Mouse (Mus musculus): ENCODE results near the gene Btbd19.
A peak's percentile ranks its signal among the peaks of the same experiment; 100 is the strongest.

Gene Btbd19

GRCm38 (mm10) chr4:117125348-117125909 is at the start of gene Btbd19:
Gene Btbd19, minus strand, starts transcription at chr4:117125725.
- no peak for DNase-seq

GRCm38 (mm10) chr4:117169936-117170335 is 44.4 kb upstream of the Btbd19 start:
- DNase-seq = no peak

GRCm38 (mm10) chr4:117161183-117161582 is 35.7 kb upstream of the Btbd19 start:
- no peak for DNase-seq

GRCm38 (mm10) chr4:117159666-117160065 is 34.1 kb upstream of the Btbd19 start:
- DNase-seq = no peak

- DNase-seq = no peak
These were observed 30.8 kb upstream of the Btbd19 start for GRCm38 (mm10) chr4:117156372-117156771.

- peak; percentile 82 for DNase-seq
These were observed 30.3 kb upstream of the Btbd19 start, which contains the start of gene Rps8 for GRCm38 (mm10) chr4:117155792-117156355. Gene Rps8, minus strand, starts transcription at chr4:117156243.

GRCm38 (mm10) chr4:117155020-117155791 is 29.7 kb upstream of the Btbd19 start:
- no peak for DNase-seq

GRCm38 (mm10) chr4:117152714-117153113 is 27.2 kb upstream of the Btbd19 start:
- DNase-seq = no peak

- no peak for DNase-seq
These were observed 25.9 kb upstream of the Btbd19 start for GRCm38 (mm10) chr4:117151416-117151815.

- DNase-seq = no peak
These were observed 24.7 kb upstream of the Btbd19 start for GRCm38 (mm10) chr4:117150212-117150733.

- no peak for DNase-seq
These were observed 24.0 kb upstream of the Btbd19 start for GRCm38 (mm10) chr4:117149291-117150211.

- DNase-seq = no peak
These were observed 23.3 kb upstream of the Btbd19 start for GRCm38 (mm10) chr4:117148815-117149214.

GRCm38 (mm10) chr4:117148047-117148713 is 22.7 kb upstream of the Btbd19 start:
- DNase-seq = no peak

GRCm38 (mm10) chr4:117146176-117146575 is 20.7 kb upstream of the Btbd19 start:
- peak; percentile 89 for DNase-seq

- DNase-seq = no peak
These were observed 19.7 kb upstream of the Btbd19 start for GRCm38 (mm10) chr4:117145248-117145647.

GRCm38 (mm10) chr4:117143023-117143422 is 17.5 kb upstream of the Btbd19 start:
- no peak for DNase-seq

- no peak for DNase-seq
These were observed 15.1 kb upstream of the Btbd19 start for GRCm38 (mm10) chr4:117140613-117141012.

- DNase-seq = peak; percentile 56
These were observed 13.7 kb upstream of the Btbd19 start for GRCm38 (mm10) chr4:117139217-117139612.

- no peak for DNase-seq
These were observed 13.0 kb upstream of the Btbd19 start for GRCm38 (mm10) chr4:117138295-117139216.

- DNase-seq = no peak
These were observed 10.5 kb upstream of the Btbd19 start for GRCm38 (mm10) chr4:117136034-117136433.

- no peak for DNase-seq
These were observed 9.1 kb upstream of the Btbd19 start for GRCm38 (mm10) chr4:117134601-117134995.
